Mouse (Mus musculus) c-Kit-positive CD71-negative TER-119-negative erythroid progenitor cells, embryonic 14.5 days (primary cell): ENCODE measurements around the gene Gid4.
"Not testable (repeated sequence)": the region's sequence is repeated elsewhere in the genome, so short reads cannot be mapped to it uniquely, and the experiment has no call there.

Experiments
- DNase-seq: peaks from one replicate; pipeline ENCODE4 v3.0.0-alpha.2; 2013; ENCODE audit warnings: low read depth

The Gid4 gene

DNA sequence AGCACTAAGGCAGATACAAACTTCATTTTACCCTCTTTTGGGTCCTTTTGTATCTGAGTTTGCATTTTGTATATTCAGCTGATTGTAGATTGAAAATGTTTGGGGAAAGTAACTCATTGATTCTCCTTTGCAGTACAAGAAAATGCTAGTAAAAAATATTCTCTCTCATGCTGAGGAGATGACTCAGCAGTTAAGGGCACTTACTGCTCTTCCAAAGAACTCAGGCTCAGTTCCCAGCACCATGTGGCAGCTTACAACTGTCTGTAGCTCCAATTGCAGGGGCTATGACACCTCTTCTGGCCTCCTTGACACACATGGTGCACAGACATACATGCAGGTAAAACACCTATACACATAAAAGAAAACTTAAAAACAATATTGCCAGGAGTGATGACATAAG lies 16.6 kb downstream of the Gid4 start:
- no peak for DNase-seq

DNA sequence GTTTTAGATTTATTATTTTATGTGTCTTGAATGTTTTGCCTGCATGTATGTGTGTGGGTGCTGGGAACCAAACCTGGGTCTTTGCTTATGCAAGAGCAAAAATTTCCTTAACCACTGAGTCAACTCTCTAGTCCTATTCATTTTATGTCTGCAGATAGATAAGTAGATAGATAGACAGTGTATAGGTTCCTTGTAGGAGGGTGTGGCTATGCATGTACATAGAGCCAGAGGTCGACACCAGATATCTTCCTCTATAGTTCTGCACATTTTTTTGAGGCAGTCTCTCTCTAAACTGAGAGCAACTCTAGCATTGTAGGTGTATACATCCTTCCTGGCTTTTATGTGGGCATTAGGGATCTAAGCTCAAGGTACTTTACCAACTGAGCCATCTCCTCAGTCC lies 18.2 kb downstream of the Gid4 start:
- no peak for DNase-seq

GRCm38 (mm10) chr11:60436618-60437017 lies 19.7 kb downstream of the Gid4 start:
- no peak for DNase-seq

DNA sequence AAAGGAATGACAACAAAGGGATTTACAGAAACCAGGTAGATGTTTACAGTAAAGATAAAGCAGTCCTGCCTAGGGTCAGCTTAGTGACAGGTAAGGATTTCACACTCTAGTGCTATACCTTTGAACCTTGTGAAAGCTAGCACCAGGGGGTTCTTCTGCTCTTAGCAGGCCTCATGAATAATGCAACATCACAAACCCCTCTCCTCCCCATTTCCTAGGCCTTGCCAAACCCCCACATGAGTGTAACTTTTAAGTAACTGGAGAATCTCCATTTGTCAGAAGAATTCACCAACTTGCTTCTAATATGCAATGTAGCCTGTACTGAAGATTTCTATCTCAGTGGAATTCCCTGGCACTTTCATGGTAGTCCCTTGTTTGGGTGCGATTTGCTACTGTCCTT lies 22.7 kb downstream of the Gid4 start:
- not testable (repeated sequence) for DNase-seq

DNA sequence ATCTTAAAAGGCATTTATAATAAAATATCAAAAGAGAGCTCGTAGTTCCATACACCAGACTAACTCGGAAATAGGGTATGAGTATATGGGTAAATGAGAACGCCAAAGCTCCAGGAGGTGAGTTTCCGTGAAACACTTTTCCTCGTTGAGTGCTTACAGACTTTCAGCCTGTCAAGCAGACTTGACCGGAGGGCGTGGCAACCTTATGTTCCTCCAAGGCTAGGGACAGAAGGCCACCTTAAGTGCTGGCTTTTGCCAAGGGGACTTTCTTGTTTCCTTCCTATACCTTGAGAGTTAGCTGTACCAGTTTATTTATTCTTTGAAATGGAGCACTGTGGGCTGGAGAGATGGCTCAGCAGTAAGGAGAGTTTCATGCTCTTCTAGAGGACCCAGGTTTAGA lies 23.2 kb downstream of the Gid4 start:
- DNase-seq, result no peak

DNA sequence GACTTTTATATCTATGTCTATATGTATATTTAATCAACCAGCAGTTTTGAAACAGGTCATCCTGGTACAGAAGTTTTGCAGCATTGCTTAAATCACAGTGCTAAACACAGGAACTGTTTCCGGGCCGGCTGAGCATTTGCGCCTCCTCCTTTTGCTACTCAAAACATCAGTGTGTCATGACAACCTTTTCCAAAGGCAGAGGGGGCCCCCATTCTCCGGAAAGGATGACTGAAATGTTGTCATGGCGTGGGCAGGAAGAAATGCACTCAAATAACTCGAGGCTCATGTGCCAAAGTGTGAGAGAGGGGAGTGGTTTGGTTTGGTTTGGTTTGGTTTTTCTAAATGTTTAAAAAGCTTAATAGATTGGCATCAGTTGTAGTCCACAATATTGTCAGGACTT lies 26.0 kb downstream of the Gid4 start:
- no peak for DNase-seq

GRCm38 (mm10) chr11:60444007-60444406 lies 27.1 kb downstream of the Gid4 start:
- DNase-seq, result no peak

DNA sequence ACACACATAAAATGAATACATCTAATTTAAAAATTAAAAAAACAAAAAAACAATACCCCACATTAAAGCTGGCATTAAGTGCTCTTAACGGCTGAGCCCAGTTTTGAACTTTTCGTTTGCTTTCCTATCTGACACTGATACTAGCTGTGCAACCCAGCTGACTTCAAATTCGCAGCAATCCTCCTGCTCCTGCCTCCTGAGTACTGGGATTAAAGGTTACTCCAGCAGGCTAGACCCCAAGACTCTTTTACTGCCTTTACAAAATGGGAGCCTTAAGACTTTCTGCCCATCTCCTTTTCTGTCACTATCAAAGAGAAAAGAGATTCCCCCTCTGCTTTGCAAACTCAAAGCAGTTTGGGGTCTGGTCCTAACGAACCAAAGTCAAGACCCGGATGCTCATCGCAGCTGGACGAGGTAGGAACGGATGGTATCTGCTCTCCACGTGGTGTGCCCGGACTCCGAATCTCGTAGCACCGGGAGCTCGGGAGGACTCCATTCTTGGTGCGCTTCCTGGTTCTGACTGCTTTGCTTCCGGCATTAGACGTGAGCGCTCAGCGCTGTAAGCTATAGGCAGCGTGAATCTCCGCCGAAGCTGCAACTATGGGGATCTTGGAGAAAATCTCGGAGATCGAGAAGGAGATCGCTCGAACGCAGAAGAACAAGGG lies 37.3 kb downstream of the Gid4 start, which contains the start of gene Drg2:
TSS of gene Drg2 (plus strand) at position 512 of the 665 bp plus-strand sequence.
- peak; percentile 84 for DNase-seq

DNA sequence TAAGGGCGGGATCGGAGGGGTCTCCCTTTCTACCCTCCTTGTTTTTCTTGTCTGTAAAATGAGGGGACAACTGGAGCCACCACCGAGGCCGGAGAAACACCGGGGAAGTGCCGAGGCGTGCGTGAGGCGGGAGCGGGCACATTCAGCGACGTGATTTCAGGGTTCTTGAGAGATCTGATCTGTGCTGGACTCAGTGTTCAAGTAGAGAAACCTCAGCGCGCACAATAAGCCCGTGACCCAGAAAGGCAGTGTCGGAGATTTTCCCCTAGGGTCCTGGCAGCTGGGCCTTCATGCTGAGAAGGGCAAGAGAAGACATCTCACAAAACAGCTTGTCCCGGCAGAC lies 37.8 kb downstream of the Gid4 start:
- no peak for DNase-seq

- DNase-seq, result no peak
These were observed 41.0 kb downstream of the Gid4 start for GRCm38 (mm10) chr11:60457973-60458372.

GRCm38 (mm10) chr11:60465943-60466380 lies 49.0 kb downstream of the Gid4 start:
- peak; percentile 23 for DNase-seq

- no peak for DNase-seq
These were observed 52.1 kb downstream of the Gid4 start, which contains the start of gene Myo15 for GRCm38 (mm10) chr11:60469039-60469438. Gene Myo15 (plus strand): TSS chr11:60469339.

DNA sequence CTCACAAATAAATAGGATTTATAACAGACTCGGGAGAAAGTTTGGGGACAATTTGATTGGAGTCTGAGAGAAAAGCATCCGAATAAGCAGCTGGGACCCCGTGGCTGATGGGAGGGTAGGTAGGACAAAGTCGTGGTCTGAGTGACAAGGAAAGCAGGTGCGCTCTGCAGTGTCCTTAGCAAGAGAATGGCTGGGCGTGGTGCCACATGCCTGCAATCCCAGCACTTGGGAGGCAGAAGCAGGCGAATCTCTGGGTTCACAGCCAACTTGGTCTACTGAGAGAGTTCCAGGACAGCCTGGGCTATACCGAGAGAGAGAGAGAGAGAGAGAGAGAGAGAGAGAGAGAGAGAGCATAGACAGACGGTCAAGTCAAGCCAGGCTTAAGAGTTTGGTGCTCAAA lies 53.8 kb downstream of the Gid4 start:
- no peak for DNase-seq

DNA sequence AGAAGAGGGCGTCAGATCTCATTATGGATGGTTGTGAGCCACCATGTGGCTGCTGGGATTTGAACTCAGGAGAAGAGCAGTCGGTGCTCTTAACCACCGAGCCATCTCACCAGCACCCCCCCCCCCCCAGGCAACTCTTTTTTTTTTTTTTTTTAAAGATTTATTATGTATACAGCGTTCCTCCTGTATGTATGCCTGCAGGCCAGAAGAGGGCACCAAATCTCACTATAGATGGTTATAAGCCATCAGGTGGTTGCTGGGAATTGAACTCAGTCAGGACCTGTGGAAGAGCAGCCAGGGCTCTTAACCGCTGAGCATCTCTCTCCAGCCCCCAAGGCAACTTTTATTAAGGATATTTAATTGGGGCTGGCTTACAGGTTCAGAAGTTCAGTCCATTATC lies 57.6 kb downstream of the Gid4 start:
- no peak for DNase-seq

GRCm38 (mm10) chr11:60475668-60476362 lies 58.9 kb downstream of the Gid4 start:
- DNase-seq, result no peak

DNA sequence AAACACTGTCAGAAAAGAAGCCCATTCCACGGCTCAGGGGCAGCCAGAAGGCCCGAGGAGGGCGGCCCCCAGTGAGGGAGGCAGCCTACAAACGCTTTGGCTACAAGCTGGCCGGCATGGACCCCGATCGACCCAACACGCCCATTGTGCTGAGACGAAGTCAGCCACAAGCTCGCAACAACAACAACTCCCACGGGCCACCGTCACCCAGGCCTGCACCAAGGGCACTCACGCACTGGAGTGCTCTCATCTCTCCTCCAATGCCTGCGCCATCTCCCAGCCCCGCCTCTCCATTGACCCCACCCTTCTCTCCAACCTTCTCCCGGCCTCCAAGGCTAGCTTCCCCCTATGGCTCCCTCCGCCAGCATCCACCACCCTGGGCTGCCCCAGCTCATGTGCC lies 61.2 kb downstream of the Gid4 start:
- no peak for DNase-seq

- DNase-seq, result no peak
These were observed 69.3 kb downstream of the Gid4 start for GRCm38 (mm10) chr11:60486267-60486666.

GRCm38 (mm10) chr11:60492726-60493125 lies 75.8 kb downstream of the Gid4 start:
- DNase-seq, result no peak

DNA sequence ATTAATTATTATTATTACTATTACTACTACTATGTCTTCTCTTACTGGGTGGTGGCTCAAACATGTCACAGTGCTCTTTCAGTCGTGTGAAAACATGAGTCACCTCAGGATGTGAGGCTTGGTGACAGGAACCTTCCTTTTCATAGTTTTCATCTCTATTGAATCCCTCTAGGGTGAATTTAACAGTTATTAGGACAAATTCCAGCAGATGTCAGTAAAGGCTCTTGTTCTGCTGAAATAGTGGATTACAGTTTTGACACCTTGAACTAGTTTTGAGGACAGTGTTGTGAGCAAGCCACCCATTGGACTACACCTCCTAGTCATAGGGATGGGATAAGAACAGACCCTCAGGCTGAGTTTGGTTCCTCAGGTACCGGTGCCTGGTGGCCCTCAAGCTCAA lies 78.7 kb downstream of the Gid4 start:
- DNase-seq, result no peak
